Mouse (Mus musculus): ENCODE measurements around the gene Aqr. TPM values are rescaled to one million over a fixed set of nuclear protein-coding genes. Genes with fewer than 3 reads are reported as not detected.
A peak's percentile ranks its signal among the peaks of the same experiment; 100 is the strongest.

Gene Aqr
- polyA plus RNA-seq, 1 experiment from 2014 or later = 32.5 TPM

GRCm38 (mm10) chr2:114136755-114137154 lies 50.1 kb downstream of the Aqr start:
- Histone ChIP-seq H3K4me3 (no peak overlapping the region), H3K4me2 (no peak overlapping the region), H3K36me3 (peaks cover 80% of the 10 kb centered on the region), H3K9me3 (replicated peaks) (no peaks in the 10 kb centered on the region), H3K9ac (no peak overlapping the region), H3K27me3 (replicated peaks) (no peaks in the 10 kb centered on the region), H3K27ac (ENCODE audit: poor library complexity, severe bottlenecking) (no peak overlapping the region), H3K4me1 (replicated peaks) (no peaks in the 10 kb centered on the region)
- 96% methylated on average over 9 of the region's 9 CpGs for WGBS
- no peak for ATAC-seq (ENCODE audit: insufficient number of reproducible peaks, low FRiP score)

GRCm38 (mm10) chr2:114135777-114136176 lies 51.0 kb downstream of the Aqr start:
- WGBS = 93% methylated on average over 2 of the region's 2 CpGs
- H3K36me3 ChIP-seq = peaks cover 72% of the 10 kb centered on the region
- H3K27me3 ChIP-seq (replicated peaks) = no peaks in the 10 kb centered on the region
- no peak for ATAC-seq (ENCODE audit: insufficient number of reproducible peaks, low FRiP score)
- no peak overlapping the region for H3K4me3 ChIP-seq
- H3K4me1 ChIP-seq (replicated peaks) = peaks cover 3% of the 10 kb centered on the region; the same call in 1 of the 2 replicates
- H3K9ac ChIP-seq = no peak overlapping the region
- H3K27ac ChIP-seq (ENCODE audit: poor library complexity, severe bottlenecking) = no peak overlapping the region
- H3K9me3 ChIP-seq (replicated peaks) = no peaks in the 10 kb centered on the region
- H3K4me2 ChIP-seq = no peak overlapping the region

DNA sequence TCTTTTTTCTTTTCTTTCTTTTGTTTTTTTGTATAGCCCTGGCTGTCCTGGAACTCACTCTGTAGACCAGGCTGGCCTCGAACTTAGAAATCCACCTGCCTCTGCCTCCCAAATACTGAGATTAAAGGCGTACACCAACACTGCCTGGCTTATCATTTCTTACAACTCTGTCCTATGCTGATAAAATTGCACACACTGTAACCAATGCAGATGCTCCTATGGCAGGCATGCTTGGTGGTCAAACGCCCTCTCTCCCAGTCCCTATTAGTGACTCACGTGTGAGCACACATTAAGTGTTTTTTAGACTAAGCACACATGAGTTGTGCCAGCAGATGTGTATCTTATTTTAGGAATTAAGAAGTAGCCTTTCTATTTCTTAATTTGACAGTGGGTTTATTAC lies 53.5 kb downstream of the Aqr start:
- Histone ChIP-seq H3K27me3 (replicated peaks) (no peaks in the 10 kb centered on the region), H3K4me1 (replicated peaks) (peaks cover 3% of the 10 kb centered on the region; the same call in 1 of the 2 replicates), H3K4me2 (no peak overlapping the region), H3K4me3 (no peak overlapping the region), H3K27ac (ENCODE audit: poor library complexity, severe bottlenecking) (no peak overlapping the region), H3K36me3 (peaks cover 67% of the 10 kb centered on the region), H3K9me3 (replicated peaks) (no peaks in the 10 kb centered on the region), H3K9ac (no peak overlapping the region)
- 90% methylated on average over 4 of the region's 4 CpGs for WGBS
- ATAC-seq (ENCODE audit: insufficient number of reproducible peaks, low FRiP score) = no peak

DNA sequence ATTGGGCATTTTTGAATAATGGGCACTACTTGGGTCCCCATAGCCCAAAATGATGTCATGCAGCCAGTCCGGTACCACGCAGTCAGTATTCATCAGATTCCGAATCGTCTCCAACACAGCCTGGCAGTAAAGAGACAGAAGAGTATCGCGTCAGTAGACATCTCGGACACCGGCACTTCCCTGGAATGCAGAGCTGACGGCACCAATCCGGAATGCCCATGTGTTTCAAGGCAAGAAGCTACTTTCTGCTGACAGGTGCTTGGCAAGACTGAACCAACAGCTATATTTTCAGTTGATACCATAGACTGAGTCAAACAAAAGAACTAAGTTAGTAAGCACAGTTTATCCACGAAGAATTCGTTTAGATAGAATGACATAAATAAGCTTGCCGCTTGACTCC lies 56.2 kb downstream of the Aqr start:
- H3K4me3 ChIP-seq = no peak overlapping the region
- 56% methylated on average over 13 of the region's 13 CpGs for WGBS
- no peaks in the 10 kb centered on the region for H3K27me3 ChIP-seq (replicated peaks)
- no peak overlapping the region for H3K9ac ChIP-seq
- H3K4me1 ChIP-seq (replicated peaks) = peaks cover 3% of the 10 kb centered on the region; the same call in 1 of the 2 replicates
- H3K9me3 ChIP-seq (replicated peaks) = no peaks in the 10 kb centered on the region
- H3K36me3 ChIP-seq = peaks cover 61% of the 10 kb centered on the region
- H3K4me2 ChIP-seq = peak overlapping the region; percentile 29; the same call in 1 of the 2 replicates
- no peak; the same call in 1 of the 2 replicates for ATAC-seq (ENCODE audit: insufficient number of reproducible peaks, low FRiP score)
- H3K27ac ChIP-seq (ENCODE audit: poor library complexity, severe bottlenecking) = peak overlapping the region; percentile 81

GRCm38 (mm10) chr2:114123304-114123703 lies 63.5 kb downstream of the Aqr start:
- Histone ChIP-seq H3K4me2 (no peak overlapping the region), H3K36me3 (peaks cover 62% of the 10 kb centered on the region), H3K9ac (no peak overlapping the region), H3K4me1 (replicated peaks) (no peaks in the 10 kb centered on the region), H3K4me3 (no peak overlapping the region), H3K9me3 (replicated peaks) (no peaks in the 10 kb centered on the region), H3K27me3 (replicated peaks) (no peaks in the 10 kb centered on the region), H3K27ac (ENCODE audit: poor library complexity, severe bottlenecking) (peak overlapping the region; percentile 86; the same call in 1 of the 2 replicates)
- peak; percentile 79; the same call in 1 of the 2 replicates for ATAC-seq (ENCODE audit: insufficient number of reproducible peaks, low FRiP score)
- WGBS = 46% methylated on average over 4 of the region's 4 CpGs

- Histone ChIP-seq H3K27ac (ENCODE audit: poor library complexity, severe bottlenecking) (no peak overlapping the region), H3K9me3 (replicated peaks) (no peaks in the 10 kb centered on the region), H3K9ac (no peak overlapping the region), H3K4me1 (replicated peaks) (no peaks in the 10 kb centered on the region), H3K27me3 (replicated peaks) (no peaks in the 10 kb centered on the region), H3K4me3 (no peak overlapping the region), H3K36me3 (peaks cover 50% of the 10 kb centered on the region), H3K4me2 (no peak overlapping the region)
- 73% methylated on average over 7 of the region's 7 CpGs for whole genome bisulfite sequencing
- ATAC-seq (ENCODE audit: insufficient number of reproducible peaks, low FRiP score) = no peak
These were observed 67.4 kb downstream of the Aqr start for GRCm38 (mm10) chr2:114119451-114119850.

DNA sequence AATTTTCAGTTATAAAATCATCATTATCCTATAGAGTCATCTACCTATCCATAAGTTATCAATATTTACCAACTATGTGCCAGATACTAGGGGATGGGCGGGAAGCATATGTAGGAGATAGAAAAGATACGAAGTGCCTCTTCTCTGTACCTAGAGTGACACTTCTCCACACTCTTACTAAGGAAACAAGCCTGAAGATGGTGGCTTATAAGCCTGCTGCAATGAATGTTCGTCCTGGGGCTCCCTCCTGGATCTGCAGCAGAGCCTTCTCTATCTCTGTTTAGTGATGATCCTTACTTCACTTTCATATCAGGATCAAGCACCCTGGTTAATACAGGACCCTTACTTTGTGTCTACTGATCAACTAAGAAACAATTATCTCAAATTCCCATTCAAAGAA lies 69.2 kb downstream of the Aqr start:
- H3K9me3 ChIP-seq (replicated peaks) = no peaks in the 10 kb centered on the region
- H3K4me3 ChIP-seq = no peak overlapping the region
- H3K4me1 ChIP-seq (replicated peaks) = no peaks in the 10 kb centered on the region
- H3K9ac ChIP-seq = no peak overlapping the region
- H3K4me2 ChIP-seq = no peak overlapping the region
- 87% methylated on average over 3 of the region's 3 CpGs for WGBS
- H3K27me3 ChIP-seq (replicated peaks) = no peaks in the 10 kb centered on the region
- ATAC-seq (ENCODE audit: insufficient number of reproducible peaks, low FRiP score) = no peak
- H3K36me3 ChIP-seq = peaks cover 60% of the 10 kb centered on the region
- H3K27ac ChIP-seq (ENCODE audit: poor library complexity, severe bottlenecking) = no peak overlapping the region

DNA sequence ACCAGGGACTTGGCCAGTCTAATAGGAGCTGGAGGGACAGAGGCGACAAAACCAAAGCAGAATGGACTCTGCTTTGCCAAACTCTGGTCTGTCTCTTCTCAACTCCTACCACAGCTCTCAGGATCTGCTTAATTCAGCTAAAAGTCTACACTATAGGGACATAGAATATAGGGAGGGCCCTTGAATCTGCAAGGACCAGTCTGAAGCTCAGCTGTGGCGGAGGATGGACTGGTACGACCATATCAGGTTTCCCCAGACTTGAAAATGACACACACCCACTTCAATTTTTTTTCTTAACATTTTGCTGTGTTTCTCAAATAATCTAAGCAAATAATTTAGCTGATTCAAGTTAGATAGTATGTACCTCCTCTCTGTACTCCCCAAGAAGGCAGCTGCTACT lies 69.6 kb downstream of the Aqr start:
- Histone ChIP-seq H3K4me2 (no peak overlapping the region), H3K36me3 (peaks cover 60% of the 10 kb centered on the region), H3K4me1 (replicated peaks) (no peaks in the 10 kb centered on the region), H3K27me3 (replicated peaks) (no peaks in the 10 kb centered on the region), H3K4me3 (no peak overlapping the region), H3K9me3 (replicated peaks) (no peaks in the 10 kb centered on the region), H3K9ac (no peak overlapping the region), H3K27ac (ENCODE audit: poor library complexity, severe bottlenecking) (no peak overlapping the region)
- 94% methylated on average over 3 of the region's 3 CpGs for WGBS
- ATAC-seq (ENCODE audit: insufficient number of reproducible peaks, low FRiP score) = no peak

GRCm38 (mm10) chr2:114115563-114115962 lies 71.3 kb downstream of the Aqr start:
- H3K27me3 ChIP-seq (replicated peaks) = no peaks in the 10 kb centered on the region
- no peak overlapping the region for H3K9ac ChIP-seq
- H3K36me3 ChIP-seq = peaks cover 49% of the 10 kb centered on the region
- no peaks in the 10 kb centered on the region for H3K9me3 ChIP-seq (replicated peaks)
- H3K4me2 ChIP-seq = no peak overlapping the region
- no peaks in the 10 kb centered on the region for H3K4me1 ChIP-seq (replicated peaks)
- ATAC-seq (ENCODE audit: insufficient number of reproducible peaks, low FRiP score) = no peak
- H3K4me3 ChIP-seq = no peak overlapping the region
- 89% methylated on average over 4 of the region's 4 CpGs for WGBS
- no peak overlapping the region for H3K27ac ChIP-seq (ENCODE audit: poor library complexity, severe bottlenecking)

DNA sequence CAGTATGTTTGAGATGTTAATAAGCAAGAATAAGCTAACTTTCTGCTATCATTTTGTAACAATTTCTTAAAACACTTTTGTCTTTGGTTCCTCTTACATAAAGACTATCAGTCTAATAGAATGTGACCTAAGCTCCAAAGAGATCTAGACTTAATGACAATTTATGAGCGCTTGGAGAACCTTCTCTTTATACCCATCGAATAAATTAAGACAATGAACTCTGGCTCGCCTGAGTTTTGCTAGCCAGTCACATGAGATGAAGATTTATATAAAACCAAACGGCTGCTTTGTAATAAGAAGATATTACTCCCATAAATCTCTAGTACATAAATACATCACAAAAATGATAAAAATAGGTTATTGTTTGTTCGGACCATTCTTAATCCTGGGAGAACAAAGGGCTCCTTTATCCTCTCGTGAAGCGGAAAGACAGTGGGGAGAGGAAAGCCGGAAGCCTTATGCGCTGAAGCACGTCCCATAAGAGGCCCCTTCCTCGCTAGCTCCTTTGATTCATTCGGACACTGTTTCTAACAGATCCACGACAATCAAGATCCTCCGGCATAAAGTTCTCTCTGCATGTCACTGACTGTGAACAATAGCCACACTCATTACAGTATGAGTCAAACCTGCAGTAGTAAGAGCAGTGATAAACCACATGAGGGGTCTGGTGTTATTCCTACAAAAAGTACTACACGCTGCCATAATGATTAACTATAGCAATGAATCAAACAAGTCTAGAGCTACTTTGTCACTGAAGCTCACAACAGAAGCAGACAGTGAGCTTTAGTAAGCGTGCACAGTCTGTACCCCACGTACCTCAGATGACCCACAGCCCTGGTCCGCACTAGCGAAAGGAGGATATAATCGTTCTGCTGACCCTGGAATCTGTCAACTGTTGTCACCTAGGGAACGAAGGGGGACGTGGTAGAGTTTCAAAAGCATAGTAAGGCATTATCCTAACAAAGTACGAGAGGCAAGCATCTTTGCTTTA lies 79.2 kb downstream of the Aqr start:
- Histone ChIP-seq H3K27me3 (replicated peaks) (no peaks in the 10 kb centered on the region), H3K27ac (ENCODE audit: poor library complexity, severe bottlenecking) (no peak overlapping the region), H3K4me2 (no peak overlapping the region), H3K4me1 (replicated peaks) (no peaks in the 10 kb centered on the region), H3K36me3 (peaks cover 72% of the 10 kb centered on the region), H3K9me3 (replicated peaks) (no peaks in the 10 kb centered on the region), H3K9ac (no peak overlapping the region), H3K4me3 (no peak overlapping the region)
- 80% methylated on average over 23 of the region's 23 CpGs for WGBS
- ATAC-seq (ENCODE audit: insufficient number of reproducible peaks, low FRiP score) = no peak

GRCm38 (mm10) chr2:114106383-114106782 lies 80.4 kb downstream of the Aqr start:
- Histone ChIP-seq H3K4me1 (replicated peaks) (no peaks in the 10 kb centered on the region), H3K27me3 (replicated peaks) (no peaks in the 10 kb centered on the region), H3K36me3 (peaks cover 79% of the 10 kb centered on the region), H3K27ac (ENCODE audit: poor library complexity, severe bottlenecking) (no peak overlapping the region), H3K4me3 (no peak overlapping the region), H3K9ac (no peak overlapping the region), H3K4me2 (no peak overlapping the region), H3K9me3 (replicated peaks) (no peaks in the 10 kb centered on the region)
- WGBS = 89% methylated on average over 8 of the region's 8 CpGs
- no peak for ATAC-seq (ENCODE audit: insufficient number of reproducible peaks, low FRiP score)

Measured in heart, embryonic 12.5 days (tissue).